Mouse (Mus musculus): ENCODE results near the gene Kpna4. TPM values are rescaled to one million over a fixed set of nuclear protein-coding genes. Genes with fewer than 3 reads are reported as not detected.

The Kpna4 gene
- polyA plus RNA-seq, 1 experiment from 2014 or later = 33.5 TPM

DNA sequence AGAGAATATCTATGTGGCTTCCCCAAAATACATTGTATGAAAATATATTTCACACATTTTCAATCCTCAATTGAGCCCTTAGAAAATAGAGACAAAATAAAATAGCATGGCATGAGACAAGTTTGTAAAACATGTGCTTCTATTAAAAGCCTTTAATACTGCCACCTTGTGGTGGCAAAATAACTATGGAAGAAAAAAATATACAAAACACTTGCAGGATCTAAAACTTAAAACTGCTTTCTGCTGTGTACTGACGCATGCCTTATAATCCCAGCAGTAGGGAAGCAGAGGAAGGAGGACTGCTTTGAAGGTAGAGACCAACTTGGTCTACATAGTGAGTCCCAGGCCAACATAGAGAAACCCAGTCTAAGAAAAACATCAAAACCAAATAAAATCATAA is 62.9 kb downstream of the Kpna4 start:
- H3K4me2 ChIP-seq = no peak overlapping the region
- no peaks in the 10 kb centered on the region for H3K4me1 ChIP-seq (replicated peaks)
- no peak overlapping the region for H3K9ac ChIP-seq
- WGBS = 65% methylated on average over 1 of the region's 1 CpGs
- no peak overlapping the region for H3K27ac ChIP-seq (replicated peaks)
- H3K9me3 ChIP-seq = no peaks in the 10 kb centered on the region
- no peaks in the 10 kb centered on the region for H3K36me3 ChIP-seq
- no peak overlapping the region for H3K4me3 ChIP-seq
- H3K27me3 ChIP-seq = no peaks in the 10 kb centered on the region
- no peak for ATAC-seq (ENCODE audit: low FRiP score, low read depth)

DNA sequence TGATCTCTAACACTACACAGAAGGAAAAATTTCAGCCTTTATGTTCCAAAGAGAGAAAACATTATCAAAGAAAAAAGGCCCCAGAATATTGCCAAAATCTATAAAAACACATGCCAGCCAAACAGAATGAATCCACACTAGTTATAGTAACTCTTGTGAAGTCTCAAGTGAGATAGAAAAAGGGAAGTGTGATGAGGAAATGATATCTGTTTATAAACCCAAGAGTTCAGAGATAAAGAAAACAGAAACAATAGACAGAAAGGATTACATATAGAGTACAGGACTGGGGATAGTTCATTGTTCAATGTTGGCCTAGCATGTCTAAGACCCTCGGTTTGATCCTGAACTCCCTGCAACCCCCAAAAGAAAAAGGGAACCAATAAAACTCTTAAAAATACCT is 64.1 kb downstream of the Kpna4 start:
- Histone ChIP-seq H3K36me3 (no peaks in the 10 kb centered on the region), H3K9me3 (no peaks in the 10 kb centered on the region), H3K4me3 (no peak overlapping the region), H3K9ac (no peak overlapping the region), H3K4me2 (no peak overlapping the region), H3K27me3 (no peaks in the 10 kb centered on the region), H3K27ac (replicated peaks) (no peak overlapping the region), H3K4me1 (replicated peaks) (no peaks in the 10 kb centered on the region)
- WGBS = 92% methylated on average over 1 of the region's 1 CpGs
- ATAC-seq (ENCODE audit: low FRiP score, low read depth) = no peak

DNA sequence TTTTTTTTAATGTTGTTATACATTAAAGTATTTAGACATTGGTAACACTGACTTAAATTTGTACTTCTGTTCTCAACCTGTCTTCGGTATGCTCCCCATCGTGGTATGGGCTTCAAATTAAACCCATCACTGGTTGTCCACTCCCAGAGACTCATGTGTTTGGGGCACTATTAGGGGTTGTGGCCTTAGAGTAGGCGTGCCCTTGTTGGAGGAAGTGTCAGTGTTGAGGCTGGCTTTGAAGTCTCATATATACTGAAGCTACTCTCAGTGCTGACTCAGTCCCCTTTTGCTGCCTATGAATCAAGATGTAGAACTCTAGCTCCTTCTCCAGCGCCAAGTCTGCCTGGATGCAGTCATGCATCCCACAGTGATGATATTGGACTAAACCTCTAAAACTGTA is 66.2 kb downstream of the Kpna4 start:
- no peak overlapping the region for H3K4me2 ChIP-seq
- 97% methylated on average over 4 of the region's 4 CpGs for WGBS

DNA sequence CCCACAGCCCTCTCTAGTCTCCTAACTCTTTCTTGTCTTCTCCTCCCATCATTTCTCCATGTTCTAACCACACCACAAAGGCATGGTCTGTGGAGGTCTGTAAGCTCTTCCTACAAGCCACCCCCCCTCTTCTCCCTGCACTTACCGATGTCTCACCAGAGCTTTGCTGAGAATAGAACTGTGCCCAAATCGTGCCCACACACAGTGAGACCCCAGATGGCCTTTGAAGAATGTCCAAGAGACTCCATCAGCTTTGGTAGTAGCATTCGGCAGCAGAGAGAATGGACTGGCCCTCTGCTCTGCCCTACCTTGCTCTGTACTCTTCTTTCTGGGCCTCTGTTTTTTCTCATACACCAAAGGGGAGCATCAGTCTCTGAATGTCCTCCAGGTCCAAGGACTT is 71.0 kb downstream of the Kpna4 start:
- Histone ChIP-seq H3K4me1 (replicated peaks) (no peaks in the 10 kb centered on the region), H3K27me3 (no peaks in the 10 kb centered on the region), H3K36me3 (no peaks in the 10 kb centered on the region), H3K4me3 (no peak overlapping the region), H3K9ac (no peak overlapping the region), H3K4me2 (no peak overlapping the region), H3K27ac (replicated peaks) (no peak overlapping the region), H3K9me3 (no peaks in the 10 kb centered on the region)
- 89% methylated on average over 3 of the region's 3 CpGs for WGBS
- no peak for ATAC-seq (ENCODE audit: low FRiP score, low read depth)

More for the DNA sequence above, 66.2 kb downstream of the Kpna4 start:
- H3K4me3 ChIP-seq = no peak overlapping the region
- no peaks in the 10 kb centered on the region for H3K4me1 ChIP-seq (replicated peaks)
- H3K36me3 ChIP-seq = no peaks in the 10 kb centered on the region
- no peaks in the 10 kb centered on the region for H3K27me3 ChIP-seq
- H3K27ac ChIP-seq (replicated peaks) = no peak overlapping the region
- ATAC-seq (ENCODE audit: low FRiP score, low read depth) = no peak
- H3K9ac ChIP-seq = no peak overlapping the region
- H3K9me3 ChIP-seq = no peaks in the 10 kb centered on the region

DNA sequence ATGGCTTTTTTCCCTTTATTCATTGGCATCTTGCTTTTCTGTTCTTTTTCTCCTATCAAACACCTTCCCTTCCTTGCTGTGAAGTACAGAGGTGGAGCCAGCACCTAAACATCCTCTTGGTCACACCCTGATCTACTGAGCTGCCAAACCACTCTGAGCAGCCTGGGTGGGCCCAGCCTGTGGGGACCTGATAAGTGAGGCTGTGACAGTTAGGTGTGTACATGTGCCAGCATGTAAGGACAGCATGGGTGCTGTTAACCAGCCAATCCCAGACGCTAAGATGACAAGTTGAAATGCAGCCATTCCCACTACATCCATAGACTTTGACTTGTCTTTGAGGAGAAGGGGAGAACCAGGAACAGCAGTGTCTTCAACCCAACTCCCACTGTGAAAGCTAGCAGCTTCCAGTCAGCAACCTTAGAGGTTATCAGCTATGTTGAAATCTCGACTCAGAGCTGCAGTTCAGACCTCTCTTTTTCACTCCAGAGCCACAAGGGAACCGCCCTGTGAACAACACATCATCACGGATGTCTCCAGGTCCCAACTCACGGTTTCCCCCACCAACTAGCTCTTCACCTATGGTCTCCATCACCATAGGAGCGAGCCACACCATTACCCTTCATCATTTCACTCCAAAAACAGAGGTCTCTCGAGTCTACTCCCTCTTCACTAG is 72.0 kb downstream of the Kpna4 start:
- no peaks in the 10 kb centered on the region for H3K36me3 ChIP-seq
- ATAC-seq (ENCODE audit: low FRiP score, low read depth) = no peak
- 87% methylated on average over 7 of the region's 7 CpGs for WGBS
- no peaks in the 10 kb centered on the region for H3K27me3 ChIP-seq
- no peak overlapping the region for H3K4me2 ChIP-seq
- no peak overlapping the region for H3K9ac ChIP-seq
- no peaks in the 10 kb centered on the region for H3K4me1 ChIP-seq (replicated peaks)
- no peak overlapping the region for H3K4me3 ChIP-seq
- no peaks in the 10 kb centered on the region for H3K9me3 ChIP-seq
- H3K27ac ChIP-seq (replicated peaks) = no peak overlapping the region

DNA sequence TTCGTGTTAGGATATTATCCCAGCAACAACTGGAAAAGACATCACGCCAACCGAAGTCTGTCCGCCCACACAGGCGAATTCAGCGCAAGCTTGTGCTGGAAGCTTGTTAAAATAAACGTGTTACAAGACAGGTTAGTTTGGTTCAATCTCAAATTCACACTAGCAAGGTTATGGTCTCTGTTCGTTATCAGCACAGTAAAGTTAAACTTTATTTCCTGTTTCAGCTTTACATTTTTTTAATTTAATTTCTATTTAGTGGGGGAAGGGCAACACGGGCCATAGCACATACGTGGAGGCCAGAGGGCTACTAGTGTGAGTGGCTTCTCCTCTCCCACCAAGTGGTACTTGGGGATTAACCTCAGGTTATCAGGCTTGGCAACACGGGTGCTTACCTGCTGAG is 75.0 kb downstream of the Kpna4 start:
- H3K9me3 ChIP-seq = no peaks in the 10 kb centered on the region
- no peaks in the 10 kb centered on the region for H3K36me3 ChIP-seq
- H3K4me2 ChIP-seq = no peak overlapping the region
- H3K4me3 ChIP-seq = no peak overlapping the region
- H3K9ac ChIP-seq = no peak overlapping the region
- H3K27me3 ChIP-seq = no peaks in the 10 kb centered on the region
- no peak for ATAC-seq (ENCODE audit: low FRiP score, low read depth)
- no peaks in the 10 kb centered on the region for H3K4me1 ChIP-seq (replicated peaks)
- H3K27ac ChIP-seq (replicated peaks) = no peak overlapping the region
- WGBS = 93% methylated on average over 11 of the region's 11 CpGs

DNA sequence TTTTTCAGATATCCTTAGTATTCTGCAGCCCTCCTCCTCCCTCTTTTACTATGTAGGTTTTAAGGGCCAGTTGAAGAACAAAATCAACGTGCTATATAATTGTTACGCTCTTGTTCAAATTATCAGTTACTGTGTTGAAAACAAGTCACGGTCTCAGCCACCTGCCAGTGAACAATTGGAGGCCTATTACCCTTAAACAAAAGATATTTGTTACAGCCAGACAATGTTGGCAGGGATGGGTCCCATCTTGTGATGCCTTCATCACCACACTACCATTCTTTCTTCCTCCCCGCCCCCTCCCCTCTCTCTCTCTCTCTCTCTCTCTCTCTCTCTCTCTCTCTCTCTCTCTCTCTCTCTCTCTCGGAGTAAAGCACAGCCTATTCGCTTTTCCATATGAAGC is 77.9 kb downstream of the Kpna4 start:
- ATAC-seq (ENCODE audit: low FRiP score, low read depth) = no peak
- H3K4me3 ChIP-seq = no peak overlapping the region
- 70% methylated on average over 6 of the region's 6 CpGs for WGBS

DNA sequence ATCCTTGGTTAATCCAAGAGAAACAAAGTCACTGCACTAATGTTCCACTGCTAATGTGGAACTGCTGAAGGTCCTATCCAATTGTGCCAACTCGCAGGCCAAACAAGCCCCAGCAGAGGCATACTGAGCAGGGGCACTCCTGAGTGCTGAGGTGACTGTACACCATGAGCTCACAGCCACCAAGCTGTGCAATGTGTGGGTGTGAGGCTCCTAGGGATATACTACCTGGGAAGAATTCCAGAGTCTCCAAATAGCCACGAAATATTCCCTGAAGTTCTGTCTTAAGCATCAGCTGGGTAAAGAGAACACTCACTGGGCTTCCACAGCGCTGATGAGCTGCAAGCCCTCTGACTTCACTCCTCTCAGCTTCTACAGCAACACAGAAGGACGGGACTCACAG is 79.2 kb downstream of the Kpna4 start:
- no peak for ATAC-seq (ENCODE audit: low FRiP score, low read depth)

More for the DNA sequence above, 77.9 kb downstream of the Kpna4 start:
- no peaks in the 10 kb centered on the region for H3K36me3 ChIP-seq
- no peak overlapping the region for H3K9ac ChIP-seq
- no peaks in the 10 kb centered on the region for H3K9me3 ChIP-seq
- no peak overlapping the region for H3K27ac ChIP-seq (replicated peaks)
- H3K4me2 ChIP-seq = no peak overlapping the region
- no peaks in the 10 kb centered on the region for H3K27me3 ChIP-seq
- peaks cover 12% of the 10 kb centered on the region for H3K4me1 ChIP-seq (replicated peaks)

DNA sequence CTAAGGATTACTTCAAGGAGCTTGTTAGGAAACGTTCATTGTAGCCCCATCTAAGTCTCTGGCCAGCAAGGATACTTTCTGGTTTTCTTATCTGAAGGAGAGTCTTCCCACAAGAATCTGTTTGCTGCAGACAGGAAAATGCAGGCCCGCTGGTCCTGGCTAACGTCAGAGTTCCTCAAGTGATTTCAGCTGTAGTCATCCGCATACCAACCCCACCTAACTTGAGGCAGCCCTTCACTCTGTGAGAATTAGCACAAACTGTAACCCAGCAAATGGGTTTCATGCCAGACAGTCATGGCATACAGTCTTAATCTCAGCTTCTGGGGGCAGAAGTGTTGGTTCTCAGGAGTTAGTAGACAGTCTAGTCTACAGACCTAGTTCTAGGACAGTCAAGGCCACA is 80.4 kb downstream of the Kpna4 start:
- no peak for ATAC-seq (ENCODE audit: low FRiP score, low read depth)
- Histone ChIP-seq H3K27me3 (no peaks in the 10 kb centered on the region), H3K4me2 (no peak overlapping the region), H3K27ac (replicated peaks) (no peak overlapping the region), H3K36me3 (no peaks in the 10 kb centered on the region), H3K9ac (no peak overlapping the region), H3K9me3 (no peaks in the 10 kb centered on the region), H3K4me3 (no peak overlapping the region), H3K4me1 (replicated peaks) (peaks cover 19% of the 10 kb centered on the region)
- WGBS = 74% methylated on average over 4 of the region's 4 CpGs

More for the DNA sequence above, 79.2 kb downstream of the Kpna4 start:
- no peak overlapping the region for H3K27ac ChIP-seq (replicated peaks)
- H3K36me3 ChIP-seq = no peaks in the 10 kb centered on the region
- WGBS = 80% methylated on average over 4 of the region's 4 CpGs
- H3K4me1 ChIP-seq (replicated peaks) = peaks cover 19% of the 10 kb centered on the region
- H3K4me2 ChIP-seq = no peak overlapping the region
- H3K4me3 ChIP-seq = no peak overlapping the region
- no peaks in the 10 kb centered on the region for H3K9me3 ChIP-seq
- no peaks in the 10 kb centered on the region for H3K27me3 ChIP-seq
- H3K9ac ChIP-seq = no peak overlapping the region

DNA sequence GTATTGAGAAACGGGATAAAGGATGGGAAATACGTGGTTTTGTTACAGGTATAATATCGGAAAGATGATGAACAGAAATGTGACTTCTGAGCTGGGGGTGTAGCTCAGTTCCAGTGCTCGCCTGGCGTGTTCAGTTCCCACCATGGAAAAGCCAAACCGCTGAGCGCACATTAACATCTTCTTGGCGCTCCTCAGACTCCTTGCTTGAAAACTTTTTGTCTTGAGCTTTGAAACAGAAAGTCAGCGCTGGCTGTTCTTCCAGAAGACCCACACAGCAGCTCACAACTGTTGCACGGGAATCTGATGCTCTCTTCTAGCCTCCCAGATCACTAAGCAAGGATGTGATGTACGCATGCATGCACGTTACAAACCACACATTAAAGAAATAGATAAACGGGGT is 81.2 kb downstream of the Kpna4 start:
- no peak overlapping the region for H3K27ac ChIP-seq (replicated peaks)
- H3K4me2 ChIP-seq = peak overlapping the region; percentile 88
- H3K27me3 ChIP-seq = no peaks in the 10 kb centered on the region
- H3K36me3 ChIP-seq = 0 out of 2 replicates have a peak, but pooled peaks cover 3% of the 10 kb centered on the region
- no peak overlapping the region for H3K9ac ChIP-seq
- no peaks in the 10 kb centered on the region for H3K9me3 ChIP-seq
- H3K4me1 ChIP-seq (replicated peaks) = peaks cover 19% of the 10 kb centered on the region
- no peak for ATAC-seq (ENCODE audit: low FRiP score, low read depth)
- 20% methylated on average over 13 of the region's 13 CpGs for WGBS
- peak overlapping the region; percentile 98 for H3K4me3 ChIP-seq

DNA sequence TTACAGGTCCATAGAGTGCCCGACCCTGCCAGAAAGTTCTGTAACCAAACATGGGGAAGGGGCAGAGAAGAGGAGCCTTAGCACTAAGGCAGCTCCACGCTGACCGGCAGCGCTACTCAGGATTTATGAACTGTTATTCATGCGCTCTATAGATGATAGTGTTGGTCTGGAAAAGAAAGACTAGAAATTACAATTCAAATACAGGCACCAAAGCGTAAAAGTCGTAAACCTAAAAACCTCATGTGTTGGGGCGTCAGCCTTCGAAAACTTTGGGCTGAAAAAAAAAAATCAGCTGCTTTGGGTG is 81.6 kb downstream of the Kpna4 start:
- Histone ChIP-seq H3K27ac (replicated peaks) (peak overlapping the region; percentile 91), H3K9ac (peak overlapping the region; percentile 89), H3K4me3 (peak overlapping the region; percentile 98), H3K36me3 (0 out of 2 replicates have a peak, but pooled peaks cover 3% of the 10 kb centered on the region), H3K27me3 (no peaks in the 10 kb centered on the region), H3K9me3 (no peaks in the 10 kb centered on the region), H3K4me2 (peak overlapping the region; percentile 88), H3K4me1 (replicated peaks) (peaks cover 19% of the 10 kb centered on the region)
- WGBS = 4% methylated on average over 9 of the region's 9 CpGs
- ATAC-seq (ENCODE audit: low FRiP score, low read depth) = no peak

DNA sequence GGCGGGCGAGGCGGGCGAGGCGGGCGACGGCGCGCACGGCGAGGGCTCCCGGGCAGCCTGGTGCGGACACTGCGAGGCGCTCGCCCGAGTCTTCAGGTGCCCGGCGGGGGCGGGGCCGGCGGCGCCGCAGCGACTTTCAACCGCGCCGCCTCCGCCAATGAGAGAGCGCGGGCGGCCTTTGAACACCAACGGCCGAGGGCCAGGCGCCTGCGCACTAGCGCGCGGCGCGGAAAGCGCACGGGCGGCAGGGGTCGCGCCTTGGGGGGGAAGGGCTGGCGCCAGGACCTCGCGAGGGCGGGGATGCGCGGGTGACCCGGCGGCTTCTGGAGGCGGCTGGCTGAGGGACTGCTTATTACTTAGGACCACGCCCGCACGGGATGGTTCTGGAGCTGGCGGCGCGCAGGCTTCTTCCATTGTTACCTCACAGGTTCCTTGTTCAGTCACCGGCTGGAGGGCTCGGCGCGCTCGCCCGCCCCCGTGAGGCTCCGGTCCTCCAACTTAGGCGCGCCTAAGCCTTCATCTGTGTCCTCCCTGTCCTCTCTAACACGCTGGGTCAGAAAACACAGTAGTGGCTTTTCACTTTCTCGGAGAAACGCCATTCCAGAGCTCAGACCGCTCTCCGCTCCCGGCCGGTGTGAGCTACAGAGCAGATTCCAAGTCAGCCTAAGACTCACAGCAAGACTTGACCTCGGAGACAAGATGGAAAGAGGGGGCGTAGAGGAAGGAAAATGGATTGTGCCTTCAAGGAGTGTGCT is 82.1 kb downstream of the Kpna4 start, which contains the start of gene Trim59:
Gene Trim59, minus strand, starts transcription at position 111 of the 755 bp plus-strand sequence.
- peak within 1 kb of the TSS; percentile 98 for H3K4me3 ChIP-seq
- peak; percentile 97 for ATAC-seq (ENCODE audit: low FRiP score, low read depth)
- peaks cover 19% of the 10 kb centered on the region for H3K4me1 ChIP-seq (replicated peaks)
- H3K36me3 ChIP-seq = 0 out of 2 replicates have a peak, but pooled peaks cover 6% of the 10 kb centered on the region
- H3K27ac ChIP-seq (replicated peaks) = peak within 1 kb of the TSS; percentile 91
- H3K9me3 ChIP-seq = no peaks in the 10 kb centered on the region
- H3K27me3 ChIP-seq = no peaks in the 10 kb centered on the region
- 1% methylated on average over 70 of the region's 80 CpGs for WGBS
- H3K4me2 ChIP-seq = peak within 1 kb of the TSS; percentile 88
- H3K9ac ChIP-seq = peak within 1 kb of the TSS; percentile 89
